Mouse (Mus musculus) CH12.LX (cell line): ENCODE measurements around the gene Anp32e. TPM values are rescaled to one million over a fixed set of nuclear protein-coding genes. Genes with fewer than 3 reads are reported as not detected.

Experiments
- DNase-seq: peaks from one replicate; pipeline ENCODE4 v3.0.0-alpha.2; 2013; ENCODE audit errors: extremely low read depth
- H3K27ac ChIP-seq: 2 replicates; pipeline ENCODE4 v1.5.1; 2012; ENCODE audit warnings: low read depth, mild to moderate bottlenecking, control low read depth, moderate library complexity; ENCODE audit not compliant: insufficient read depth
- H3K27me3 ChIP-seq: replicated peaks from 2 replicates; pipeline ENCODE3; 2012; ENCODE audit warnings: inconsistent platforms
- H3K36me3 ChIP-seq, 2 experiments: replicated peaks in 1 of 2; 2 replicates each; pipeline versions ENCODE3 to v1.6.1; 2012; ENCODE audit warnings: inconsistent platforms in 1 of 2, low read length in 1 of 2, mild to moderate bottlenecking in 1 of 2, mixed read lengths in 1 of 2, moderate library complexity in 1 of 2; ENCODE audit not compliant: control insufficient read depth in 1 of 2, insufficient read depth in 1 of 2
- H3K4me1 ChIP-seq, 2 experiments: 2 replicates each; pipeline ENCODE4 v1.6.1; 2012; ENCODE audit warnings: inconsistent platforms in 1 of 2, moderate library complexity in 1 of 2; ENCODE audit not compliant: insufficient read depth in 2 of 2, control insufficient read depth in 1 of 2
- H3K4me2 ChIP-seq: 2 replicates; pipeline ENCODE4 v1.6.1; 2012; ENCODE audit warnings: low read depth, mild to moderate bottlenecking, control low read depth; ENCODE audit not compliant: poor library complexity, insufficient read depth, severe bottlenecking
- H3K4me3 ChIP-seq, 3 experiments: fragments of 150-350 bp in 1 of 3; sonication (generic) in 1 of 3; replicated peaks in 1 of 3; 2 replicates each; pipeline versions ENCODE3 to v1.5.1; 2011 to 2012; ENCODE audit warnings: low read depth in 2 of 3, low read length in 2 of 3, mild to moderate bottlenecking in 2 of 3, moderate library complexity in 2 of 3, control low read depth in 1 of 3, improper control_type of control experiment in 1 of 3, inconsistent platforms in 1 of 3, mixed read lengths in 1 of 3; ENCODE audit not compliant: poor library complexity in 1 of 3
- H3K79me2 ChIP-seq: replicated peaks from 2 replicates; pipeline ENCODE4 v1.6.1; 2012; ENCODE audit warnings: mild to moderate bottlenecking, moderate library complexity; ENCODE audit not compliant: control insufficient read depth, poor library complexity, insufficient read depth, severe bottlenecking; ENCODE audit errors: extremely low read depth
- H3K9ac ChIP-seq: 2 replicates; pipeline ENCODE4 v1.6.1; 2012; ENCODE audit warnings: low read depth, mild to moderate bottlenecking, control low read depth, moderate library complexity; ENCODE audit not compliant: insufficient read depth
- H3K9me3 ChIP-seq: replicated peaks from 2 replicates; pipeline ENCODE3; 2012; ENCODE audit warnings: low read length, inconsistent platforms, mixed read lengths
- CHD2 ChIP-seq: IDR thresholded peaks from 2 replicates; pipeline ENCODE4 v1.6.1; 2011; ENCODE audit warnings: low read length, improper control_type of control experiment
- CTCF ChIP-seq, 2 experiments: IDR thresholded peaks in 1 of 2; conservative IDR thresholded peaks in 1 of 2; 2 replicates each; pipeline ENCODE4 v1.5.1; 2011 to 2012; ENCODE audit warnings: low read depth in 2 of 2, low read length in 2 of 2, improper control_type of control experiment in 1 of 2, inconsistent platforms in 1 of 2, mild to moderate bottlenecking in 1 of 2, moderate library complexity in 1 of 2
- E2F4 ChIP-seq: IDR thresholded peaks from 2 replicates; pipeline ENCODE4 v1.6.1; 2011; ENCODE audit warnings: low read depth, low read length, improper control_type of control experiment; ENCODE audit not compliant: insufficient replicate concordance
- EP300 ChIP-seq: IDR thresholded peaks from 2 replicates; pipeline ENCODE4 v1.6.1; 2011; ENCODE audit warnings: low read length, improper control_type of control experiment
- ETS1 ChIP-seq: conservative IDR thresholded peaks from 2 replicates; pipeline ENCODE4 v1.6.1; 2012; ENCODE audit warnings: low read depth, mild to moderate bottlenecking, inconsistent platforms, low read length, improper control_type of control experiment, moderate library complexity
- GABPA ChIP-seq: IDR thresholded peaks from 2 replicates; pipeline ENCODE4 v1.6.1; 2012; ENCODE audit warnings: low read depth, low read length, improper control_type of control experiment, inconsistent platforms; ENCODE audit not compliant: insufficient replicate concordance
- JUN ChIP-seq: IDR thresholded peaks from 2 replicates; pipeline ENCODE4 v1.6.1; 2011; ENCODE audit warnings: low read depth, mild to moderate bottlenecking, low read length, improper control_type of control experiment, moderate library complexity; ENCODE audit not compliant: insufficient read depth
- KAT2A ChIP-seq: IDR thresholded peaks from 2 replicates; pipeline ENCODE4 v1.6.1; 2012; ENCODE audit warnings: low read length, improper control_type of control experiment, inconsistent platforms; ENCODE audit not compliant: insufficient replicate concordance
- MAX ChIP-seq: IDR thresholded peaks from 2 replicates; pipeline ENCODE4 v1.6.1; 2011; ENCODE audit warnings: low read length, improper control_type of control experiment
- MAZ ChIP-seq: IDR thresholded peaks from 2 replicates; pipeline ENCODE4 v1.6.1; 2012; ENCODE audit warnings: low read depth, mild to moderate bottlenecking, inconsistent platforms, low read length, improper control_type of control experiment, moderate library complexity
- MEF2A ChIP-seq: IDR thresholded peaks from 2 replicates; pipeline ENCODE4 v1.6.1; 2014; ENCODE audit warnings: low read depth, mild to moderate bottlenecking, inconsistent platforms, low read length, improper control_type of control experiment, borderline replicate concordance
- MYC ChIP-seq: IDR thresholded peaks from 2 replicates; pipeline ENCODE4 v1.6.1; 2011; ENCODE audit warnings: low read depth, mild to moderate bottlenecking, improper control_type of control experiment, low read length
- PAX5 ChIP-seq: IDR thresholded peaks from 2 replicates; pipeline ENCODE4 v1.6.1; 2012; ENCODE audit warnings: low read length, inconsistent platforms, mixed read lengths
- POLR2A ChIP-seq: IDR thresholded peaks from 2 replicates; pipeline ENCODE4 v1.6.1; 2011; ENCODE audit warnings: low read depth, mild to moderate bottlenecking, improper control_type of control experiment, low read length
- RAD21 ChIP-seq: IDR thresholded peaks from 2 replicates; pipeline ENCODE4 v1.6.1; 2011; ENCODE audit warnings: low read depth, mild to moderate bottlenecking, low read length, improper control_type of control experiment, moderate library complexity
- SIN3A ChIP-seq: IDR thresholded peaks from 2 replicates; pipeline ENCODE4 v1.6.1; 2012; ENCODE audit warnings: low read length, improper control_type of control experiment, inconsistent platforms
- SMC3 ChIP-seq: IDR thresholded peaks from 2 replicates; pipeline ENCODE4 v1.6.1; 2011; ENCODE audit warnings: low read depth, low read length, improper control_type of control experiment
- TBP ChIP-seq: conservative IDR thresholded peaks from 2 replicates; pipeline ENCODE4 v1.6.1; 2011; ENCODE audit warnings: low read depth, low read length, improper control_type of control experiment
- UBTF ChIP-seq: IDR thresholded peaks from 2 replicates; pipeline ENCODE4 v1.6.1; 2012; ENCODE audit warnings: low read depth, mild to moderate bottlenecking, inconsistent platforms, low read length, improper control_type of control experiment, moderate library complexity
- USF1 ChIP-seq: IDR thresholded peaks from 2 replicates; pipeline ENCODE4 v1.6.1; 2014; ENCODE audit warnings: low read depth, mild to moderate bottlenecking, inconsistent platforms, low read length, improper control_type of control experiment
- USF2 ChIP-seq: conservative IDR thresholded peaks from 2 replicates; pipeline ENCODE4 v1.6.1; 2011; ENCODE audit warnings: low read depth, low read length, improper control_type of control experiment
- ZC3H11A ChIP-seq: IDR thresholded peaks from 2 replicates; pipeline ENCODE4 v1.6.1; 2012; ENCODE audit warnings: low read depth, mild to moderate bottlenecking, inconsistent platforms, low read length, improper control_type of control experiment
- ZNF384 ChIP-seq: IDR thresholded peaks from 2 replicates; pipeline ENCODE4 v1.6.1; 2012; ENCODE audit warnings: low read depth, low read length, improper control_type of control experiment, inconsistent platforms
- dilution Hi-C: fragments of 300-500 bp; cut with MboI; formaldehyde crosslinking; loops from 2 replicates; pipeline ENCODE4 v1.14.3; 2020; ENCODE audit warnings: low sequenced_read_pairs; ENCODE audit not compliant: extremely low pct_unique_long_range_greater_than_20kb, extremely low pct_ligation_motif_present
- in situ Hi-C: fragments of 300-500 bp; cut with MboI; formaldehyde crosslinking; loops from 3 replicates; pipeline ENCODE4 v1.14.3; 2019; ENCODE audit warnings: low sequenced_read_pairs, low pct_ligation_motif_present, low pct_unique_long_range_greater_than_20kb, mixed read lengths
- polyA plus RNA-seq: library from polyadenylated mRNA; unstranded; fragments of >175 nt; gene quantifications from 2 replicates; pipeline ENCODE4 v1.2.1, GENCODE M21; 2012; ENCODE audit warnings: low read depth; ENCODE audit not compliant: insufficient read length
- total RNA-seq, 2 experiments: library from RNA; depleted of rRNA; stranded (reverse); fragments of 300-350 nt in 1 of 2; fragments of >200 nt in 1 of 2; gene quantifications; 2 replicates each; pipeline ENCODE4 v1.2.3; 2012 to 2014

Anp32e gene
- total and polyA plus RNA-seq, 3 experiments = 74.2 to 439 (median 85.2) TPM

DNA sequence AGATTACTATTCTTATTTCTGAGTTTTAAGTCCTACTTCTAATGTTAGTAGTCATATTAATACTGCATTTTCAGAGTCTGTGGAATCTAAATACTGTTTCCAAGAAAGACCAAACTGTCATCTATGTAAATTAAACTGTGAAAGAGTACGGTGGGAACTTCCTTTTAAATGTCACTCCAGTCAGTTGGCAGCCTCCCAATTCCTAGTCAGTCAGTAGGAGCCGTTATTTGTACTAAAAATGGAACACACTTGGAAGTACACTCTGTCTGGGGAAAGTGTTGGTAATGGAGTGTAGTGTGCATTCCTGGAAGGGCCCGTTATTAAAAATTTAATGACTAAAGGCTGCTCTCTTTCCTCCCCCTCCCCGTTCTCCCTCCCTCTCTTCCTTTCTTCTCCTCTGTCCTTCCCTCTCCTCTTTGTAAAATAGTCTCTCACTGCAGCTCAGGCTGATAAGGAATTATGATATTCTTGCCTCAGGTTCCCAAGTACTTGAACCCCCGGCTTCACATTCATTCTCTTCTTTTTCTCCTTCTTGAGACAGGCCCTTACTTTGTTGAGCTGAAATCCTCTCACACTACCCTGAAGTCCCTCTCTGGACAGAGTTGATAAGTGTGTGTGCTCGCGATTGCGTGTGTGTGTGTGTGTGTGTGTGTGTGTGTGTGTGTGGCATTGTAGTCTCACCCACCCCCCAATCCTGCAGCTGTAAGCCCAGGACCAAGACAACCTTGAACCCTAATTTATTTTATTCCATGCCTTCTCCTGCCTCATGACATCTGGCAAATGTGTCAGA lies 28.5 kb downstream of the Anp32e start:
- H3K4me3 ChIP-seq = no peak overlapping the region
- H3K4me1 ChIP-seq = peaks cover 13 to 47% of the 10 kb centered on the region in 2 experiments; a peak in 3 of 4 replicates
- no peak overlapping the region for H3K9ac ChIP-seq
- H3K9me3 ChIP-seq = no peaks in the 10 kb centered on the region
- no peaks in the 10 kb centered on the region for H3K79me2 ChIP-seq
- in situ Hi-C loops (no loop called here), dilution Hi-C loops (no loop called here)
- no peak overlapping the region for H3K4me2 ChIP-seq
- no peak for TF ChIP-seq USF1
- no peak for TF ChIP-seq CTCF (conservative IDR thresholded peaks at IDR 0.05 in 1 of 2, IDR thresholded peaks at IDR 0.05 in 1 of 2; ENCODE audit: low read depth in 2 of 2, low read length in 2 of 2)
- TF ChIP-seq MEF2A = no peak
- TF ChIP-seq JUN = no peak
- TF ChIP-seq MYC = no peak
- no peak for TF ChIP-seq ZC3H11A
- no peak for DNase-seq
- no peaks in the 10 kb centered on the region for H3K27me3 ChIP-seq
- no peak overlapping the region for H3K27ac ChIP-seq
- H3K36me3 ChIP-seq = no peaks in the 10 kb centered on the region

DNA sequence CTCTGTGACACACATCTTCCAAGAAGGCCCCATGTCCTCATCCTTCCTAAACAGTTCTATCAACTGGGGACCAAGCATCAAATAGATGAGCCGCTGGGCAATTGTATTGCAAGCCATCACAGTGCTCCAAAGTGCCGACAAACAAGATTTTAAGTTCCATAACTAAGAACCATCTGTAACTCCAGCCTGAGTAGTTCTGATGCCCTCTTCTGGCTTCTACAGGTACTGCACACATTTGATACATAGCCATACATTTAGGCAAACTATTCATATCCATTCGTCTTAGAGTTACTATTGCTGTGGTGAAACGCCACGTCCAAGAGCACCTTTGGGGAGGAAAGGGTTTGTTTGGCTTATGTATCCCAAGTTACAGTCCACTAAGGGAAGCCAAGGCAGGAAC lies 30.0 kb downstream of the Anp32e start:
- Histone ChIP-seq H3K27me3 (no peaks in the 10 kb centered on the region), H3K36me3 (no peaks in the 10 kb centered on the region), H3K4me2 (no peak overlapping the region), H3K79me2 (no peaks in the 10 kb centered on the region), H3K4me3 (no peak overlapping the region), H3K27ac (no peak overlapping the region), H3K9me3 (no peaks in the 10 kb centered on the region), H3K9ac (no peak overlapping the region), H3K4me1 (peaks cover 9 to 39% of the 10 kb centered on the region in 2 experiments; a peak in 3 of 4 replicates)
- dilution Hi-C loops (no loop called here), in situ Hi-C loops (no loop called here)
- TF ChIP-seq SMC3 (peak; percentile 57), CTCF (conservative IDR thresholded peaks at IDR 0.05 in 1 of 2, IDR thresholded peaks at IDR 0.05 in 1 of 2; ENCODE audit: low read depth in 2 of 2, low read length in 2 of 2) (peak; percentile 71 to 77), EP300 (no peak), ZNF384 (no peak), RAD21 (peak; percentile 57)
- DNase-seq = peak; percentile 59

DNA sequence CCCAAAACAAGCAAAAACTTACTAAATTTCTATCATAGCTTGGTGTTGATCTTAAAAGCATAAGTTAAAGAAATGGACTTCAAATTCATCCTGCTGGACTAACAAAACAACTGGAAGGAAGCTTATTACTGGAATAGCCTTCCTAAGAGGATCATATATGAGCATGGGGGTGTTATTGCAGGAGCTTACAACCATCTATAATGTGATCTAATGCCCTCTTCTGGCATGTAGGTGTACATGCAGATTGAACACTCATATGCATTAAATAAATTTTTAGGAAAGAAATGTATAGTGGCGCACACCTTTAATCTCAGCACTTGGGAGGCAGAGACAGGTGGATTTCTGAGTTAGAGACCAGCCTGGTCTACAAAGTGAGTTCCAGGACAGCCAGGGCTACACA lies 30.8 kb downstream of the Anp32e start:
- Histone ChIP-seq H3K27ac (no peak overlapping the region), H3K9ac (no peak overlapping the region), H3K4me3 (no peak overlapping the region), H3K79me2 (no peaks in the 10 kb centered on the region), H3K36me3 (no peaks in the 10 kb centered on the region), H3K27me3 (no peaks in the 10 kb centered on the region), H3K4me1 (peaks cover 9 to 39% of the 10 kb centered on the region in 2 experiments; a peak in 3 of 4 replicates), H3K4me2 (no peak overlapping the region), H3K9me3 (no peaks in the 10 kb centered on the region)
- in situ Hi-C loops = loop anchor here (10.0 kb wide), 1 partner anchor 265 kb away; the partner anchor contains the start of genes Hist2h2ac and Hist2h2be
- dilution Hi-C loops = no loop called here
- no peak for DNase-seq
- TF ChIP-seq POLR2A = no peak
- no peak for TF ChIP-seq EP300
- TF ChIP-seq USF1 = no peak
- TF ChIP-seq ETS1 = no peak
- no peak for TF ChIP-seq ZC3H11A
- no peak for TF ChIP-seq PAX5
- TF ChIP-seq USF2 = no peak
- TF ChIP-seq SIN3A = no peak
- peak; percentile 28; the same call in 1 of the 2 replicates for TF ChIP-seq SMC3
- no peak for TF ChIP-seq TBP
- TF ChIP-seq UBTF = no peak
- TF ChIP-seq MAZ = no peak
- no peak for TF ChIP-seq KAT2A
- TF ChIP-seq ZNF384 = peak; percentile 55; the same call in 1 of the 2 replicates
- TF ChIP-seq MYC = no peak
- TF ChIP-seq RAD21 = peak; percentile 21
- no peak for TF ChIP-seq GABPA
- no peak for TF ChIP-seq E2F4
- TF ChIP-seq MAX = no peak
- TF ChIP-seq CHD2 = no peak
- no peak for TF ChIP-seq JUN
- TF ChIP-seq MEF2A = no peak
